Mouse (Mus musculus) kidney, adult 2 months (tissue): ENCODE data around the gene Dhx38.

Experiments
- CTCF ChIP-seq: fragments of 200-500 bp; conservative IDR thresholded peaks from 2 replicates; pipeline ENCODE4 v1.5.1; 2011; ENCODE audit warnings: low read depth, mild to moderate bottlenecking, control low read depth, low read length, moderate library complexity, mixed read lengths; ENCODE audit not compliant: insufficient read depth, insufficient read length
- POLR2A ChIP-seq: fragments of 200-500 bp; IDR thresholded peaks from one replicate; pipeline ENCODE4 v1.6.1; 2011; ENCODE audit warnings: low read depth, low read length, control low read depth

DNA sequence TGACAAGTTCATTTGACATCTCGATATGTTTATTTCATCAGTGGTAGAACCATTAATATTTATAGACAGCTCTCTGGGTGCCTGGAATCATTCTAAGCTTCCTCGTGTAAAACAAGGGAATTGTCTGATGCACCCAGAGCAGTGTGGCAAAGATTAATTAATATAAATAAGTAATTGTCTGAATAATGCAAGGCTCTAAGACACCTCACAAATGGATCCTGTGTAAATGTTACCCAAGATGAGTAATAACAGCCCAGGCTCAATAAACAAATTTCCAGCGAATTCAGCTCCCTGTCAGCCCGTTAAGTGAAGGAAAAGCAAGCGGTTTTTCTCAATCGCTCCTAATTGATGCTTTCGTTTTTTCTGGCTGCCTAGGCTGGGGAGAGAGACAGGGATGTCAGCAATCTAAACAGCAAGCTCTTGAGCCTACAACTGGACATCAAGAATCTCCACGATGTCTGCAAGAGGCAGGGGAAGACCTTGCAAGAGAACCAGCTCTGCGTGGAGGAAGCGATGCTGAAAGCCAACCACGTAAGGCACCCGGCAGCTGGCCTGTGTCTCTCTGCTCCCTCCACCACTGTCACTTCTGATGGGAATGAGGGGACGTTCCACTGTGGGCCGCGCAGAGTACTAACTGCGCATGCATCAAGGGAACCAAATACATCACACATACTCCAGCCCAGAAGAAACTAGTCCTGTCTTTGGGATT, 66.5 kb downstream of the Dhx38 start:
- TF ChIP-seq POLR2A (no peak), CTCF (no peak)
